Mouse (Mus musculus): ENCODE data around the gene Uchl1. TPM values are rescaled to one million over a fixed set of nuclear protein-coding genes. Genes with fewer than 3 reads are reported as not detected.

Uchl1 gene
- polyA plus RNA-seq, 1 experiment from 2014 or later = 76.3 TPM

- no peak for ATAC-seq (ENCODE audit: insufficient read depth, low FRiP score)
- Histone ChIP-seq H3K4me1 (ENCODE audit: control insufficient read depth, insufficient read depth, low read length) (peaks cover 14% of the 10 kb centered on the region), H3K4me2 (ENCODE audit: low read depth, low read length) (no peak overlapping the region), H3K27me3 (ENCODE audit: control insufficient read depth, insufficient read depth, low read length) (peaks cover 29% of the 10 kb centered on the region), H3K36me3 (ENCODE audit: control insufficient read depth, insufficient read depth, low read length) (no peaks in the 10 kb centered on the region), H3K9me3 (replicated peaks; ENCODE audit: control insufficient read depth, low read length) (no peaks in the 10 kb centered on the region), H3K9ac (ENCODE audit: low read length) (no peak overlapping the region), H3K27ac (ENCODE audit: low read length) (no peak overlapping the region), H3K4me3 (replicated peaks; ENCODE audit: low read length) (no peak overlapping the region)
- whole genome bisulfite sequencing = 77% methylated on average over 21 of the region's 21 CpGs
Observed at GRCm38 (mm10) chr5:66677411-66678345, 1.8 kb downstream of the Uchl1 start.

GRCm38 (mm10) chr5:66679222-66679621, 3.3 kb downstream of the Uchl1 start:
- Histone ChIP-seq H3K36me3 (ENCODE audit: control insufficient read depth, insufficient read depth, low read length) (no peaks in the 10 kb centered on the region), H3K27me3 (ENCODE audit: control insufficient read depth, insufficient read depth, low read length) (peaks cover 29% of the 10 kb centered on the region), H3K4me2 (ENCODE audit: low read depth, low read length) (no peak overlapping the region), H3K9ac (ENCODE audit: low read length) (no peak overlapping the region), H3K4me1 (ENCODE audit: control insufficient read depth, insufficient read depth, low read length) (peaks cover 14% of the 10 kb centered on the region), H3K9me3 (replicated peaks; ENCODE audit: control insufficient read depth, low read length) (no peaks in the 10 kb centered on the region), H3K27ac (ENCODE audit: low read length) (no peak overlapping the region), H3K4me3 (replicated peaks; ENCODE audit: low read length) (no peak overlapping the region)
- 59% methylated on average over 10 of the region's 10 CpGs for WGBS
- no peak for ATAC-seq (ENCODE audit: insufficient read depth, low FRiP score)

GRCm38 (mm10) chr5:66685930-66686329, 10.0 kb downstream of the Uchl1 start:
- no peak overlapping the region for H3K27ac ChIP-seq (ENCODE audit: low read length)
- H3K4me2 ChIP-seq (ENCODE audit: low read depth, low read length) = no peak overlapping the region
- no peak overlapping the region for H3K9ac ChIP-seq (ENCODE audit: low read length)
- no peaks in the 10 kb centered on the region for H3K36me3 ChIP-seq (ENCODE audit: control insufficient read depth, insufficient read depth, low read length)
- no peaks in the 10 kb centered on the region for H3K4me1 ChIP-seq (ENCODE audit: control insufficient read depth, insufficient read depth, low read length)
- H3K4me3 ChIP-seq (replicated peaks; ENCODE audit: low read length) = no peak overlapping the region
- H3K9me3 ChIP-seq (replicated peaks; ENCODE audit: control insufficient read depth, low read length) = no peaks in the 10 kb centered on the region
- 78% methylated on average over 2 of the region's 2 CpGs for WGBS
- ATAC-seq (ENCODE audit: insufficient read depth, low FRiP score) = no peak
- H3K27me3 ChIP-seq (ENCODE audit: control insufficient read depth, insufficient read depth, low read length) = no peaks in the 10 kb centered on the region

- H3K36me3 ChIP-seq (ENCODE audit: control insufficient read depth, insufficient read depth, low read length) = no peaks in the 10 kb centered on the region
- H3K27me3 ChIP-seq (ENCODE audit: control insufficient read depth, insufficient read depth, low read length) = no peaks in the 10 kb centered on the region
- no peak overlapping the region for H3K9ac ChIP-seq (ENCODE audit: low read length)
- no peaks in the 10 kb centered on the region for H3K4me1 ChIP-seq (ENCODE audit: control insufficient read depth, insufficient read depth, low read length)
- H3K4me2 ChIP-seq (ENCODE audit: low read depth, low read length) = no peak overlapping the region
- H3K27ac ChIP-seq (ENCODE audit: low read length) = no peak overlapping the region
- H3K9me3 ChIP-seq (replicated peaks; ENCODE audit: control insufficient read depth, low read length) = no peaks in the 10 kb centered on the region
- no peak overlapping the region for H3K4me3 ChIP-seq (replicated peaks; ENCODE audit: low read length)
- no peak for ATAC-seq (ENCODE audit: insufficient read depth, low FRiP score)
- 87% methylated on average over 13 of the region's 13 CpGs for WGBS
Observed at GRCm38 (mm10) chr5:66686863-66687262, 11.0 kb downstream of the Uchl1 start.

GRCm38 (mm10) chr5:66687737-66688136, 11.8 kb downstream of the Uchl1 start:
- ATAC-seq (ENCODE audit: insufficient read depth, low FRiP score) = no peak
- H3K4me1 ChIP-seq (ENCODE audit: control insufficient read depth, insufficient read depth, low read length) = no peaks in the 10 kb centered on the region
- no peak overlapping the region for H3K4me2 ChIP-seq (ENCODE audit: low read depth, low read length)
- H3K9me3 ChIP-seq (replicated peaks; ENCODE audit: control insufficient read depth, low read length) = no peaks in the 10 kb centered on the region
- no peak overlapping the region for H3K4me3 ChIP-seq (replicated peaks; ENCODE audit: low read length)
- no peak overlapping the region for H3K9ac ChIP-seq (ENCODE audit: low read length)
- 83% methylated on average over 9 of the region's 9 CpGs for WGBS
- no peak overlapping the region for H3K27ac ChIP-seq (ENCODE audit: low read length)
- no peaks in the 10 kb centered on the region for H3K27me3 ChIP-seq (ENCODE audit: control insufficient read depth, insufficient read depth, low read length)
- no peaks in the 10 kb centered on the region for H3K36me3 ChIP-seq (ENCODE audit: control insufficient read depth, insufficient read depth, low read length)

- 86% methylated on average over 5 of the region's 5 CpGs for WGBS
- no peaks in the 10 kb centered on the region for H3K9me3 ChIP-seq (replicated peaks; ENCODE audit: control insufficient read depth, low read length)
Observed at GRCm38 (mm10) chr5:66688286-66688685, 12.4 kb downstream of the Uchl1 start.

GRCm38 (mm10) chr5:66689796-66690195, 13.9 kb downstream of the Uchl1 start:
- Histone ChIP-seq H3K27me3 (ENCODE audit: control insufficient read depth, insufficient read depth, low read length) (no peaks in the 10 kb centered on the region), H3K9ac (ENCODE audit: low read length) (no peak overlapping the region), H3K4me1 (ENCODE audit: control insufficient read depth, insufficient read depth, low read length) (no peaks in the 10 kb centered on the region), H3K4me2 (ENCODE audit: low read depth, low read length) (no peak overlapping the region), H3K27ac (ENCODE audit: low read length) (no peak overlapping the region), H3K4me3 (replicated peaks; ENCODE audit: low read length) (no peak overlapping the region), H3K9me3 (replicated peaks; ENCODE audit: control insufficient read depth, low read length) (no peaks in the 10 kb centered on the region), H3K36me3 (ENCODE audit: control insufficient read depth, insufficient read depth, low read length) (no peaks in the 10 kb centered on the region)
- ATAC-seq (ENCODE audit: insufficient read depth, low FRiP score) = no peak
- 90% methylated on average over 9 of the region's 9 CpGs for whole genome bisulfite sequencing

More at GRCm38 (mm10) chr5:66688286-66688685, 12.4 kb downstream of the Uchl1 start:
- Histone ChIP-seq H3K36me3 (ENCODE audit: control insufficient read depth, insufficient read depth, low read length) (no peaks in the 10 kb centered on the region), H3K27me3 (ENCODE audit: control insufficient read depth, insufficient read depth, low read length) (no peaks in the 10 kb centered on the region), H3K9ac (ENCODE audit: low read length) (no peak overlapping the region), H3K4me3 (replicated peaks; ENCODE audit: low read length) (no peak overlapping the region), H3K4me2 (ENCODE audit: low read depth, low read length) (no peak overlapping the region), H3K4me1 (ENCODE audit: control insufficient read depth, insufficient read depth, low read length) (no peaks in the 10 kb centered on the region), H3K27ac (ENCODE audit: low read length) (no peak overlapping the region)
- no peak for ATAC-seq (ENCODE audit: insufficient read depth, low FRiP score)

GRCm38 (mm10) chr5:66693231-66693630, 17.3 kb downstream of the Uchl1 start:
- H3K4me1 ChIP-seq (ENCODE audit: control insufficient read depth, insufficient read depth, low read length) = no peaks in the 10 kb centered on the region
- H3K27ac ChIP-seq (ENCODE audit: low read length) = no peak overlapping the region
- no peak overlapping the region for H3K9ac ChIP-seq (ENCODE audit: low read length)
- ATAC-seq (ENCODE audit: insufficient read depth, low FRiP score) = no peak
- H3K27me3 ChIP-seq (ENCODE audit: control insufficient read depth, insufficient read depth, low read length) = no peaks in the 10 kb centered on the region
- no peak overlapping the region for H3K4me2 ChIP-seq (ENCODE audit: low read depth, low read length)
- no peaks in the 10 kb centered on the region for H3K36me3 ChIP-seq (ENCODE audit: control insufficient read depth, insufficient read depth, low read length)
- H3K9me3 ChIP-seq (replicated peaks; ENCODE audit: control insufficient read depth, low read length) = no peaks in the 10 kb centered on the region
- 67% methylated on average over 4 of the region's 4 CpGs for WGBS
- no peak overlapping the region for H3K4me3 ChIP-seq (replicated peaks; ENCODE audit: low read length)

GRCm38 (mm10) chr5:66697119-66697518, 21.2 kb downstream of the Uchl1 start:
- H3K27me3 ChIP-seq (ENCODE audit: control insufficient read depth, insufficient read depth, low read length) = no peaks in the 10 kb centered on the region
- no peak overlapping the region for H3K9ac ChIP-seq (ENCODE audit: low read length)
- H3K4me2 ChIP-seq (ENCODE audit: low read depth, low read length) = no peak overlapping the region
- H3K27ac ChIP-seq (ENCODE audit: low read length) = no peak overlapping the region
- H3K9me3 ChIP-seq (replicated peaks; ENCODE audit: control insufficient read depth, low read length) = no peaks in the 10 kb centered on the region
- H3K4me3 ChIP-seq (replicated peaks; ENCODE audit: low read length) = no peak overlapping the region
- no peaks in the 10 kb centered on the region for H3K36me3 ChIP-seq (ENCODE audit: control insufficient read depth, insufficient read depth, low read length)
- ATAC-seq (ENCODE audit: insufficient read depth, low FRiP score) = no peak
- no peaks in the 10 kb centered on the region for H3K4me1 ChIP-seq (ENCODE audit: control insufficient read depth, insufficient read depth, low read length)

Data from stomach, embryonic 16.5 days (tissue).